24 mouse cellular contexts compared by ENCODE assay signal in genomic region chr17:86277032-86277798, GRCm38 (mm10).
DNase-seq lines count a peak whose midpoint lies in the region; ATAC-seq and TF ChIP-seq lines count a peak whose summit lies in the region.
"Had no signal": no experiment of that assay in that cellular context is flagged by ENCODE, and none has a peak within 500 bp of the region (broad histone marks: within the 10 kb centered on the region; RNA-seq: fewer than 3 reads in every experiment).

No protein-coding gene starts in this region.

- H3K4me3 ChIP-seq in layer of hippocampus, adult 2 months: no peak overlapping the region
- no peak overlapping the region for H3K4me3 ChIP-seq in embryonic facial prominence, embryonic 12.5 days
- no peak overlapping the region for H3K4me3 ChIP-seq in limb, embryonic 11.5 days (ENCODE audit: low read depth, low read length)
- H3K4me3 ChIP-seq: forebrain, embryonic 13.5 days; heart, embryonic 12.5 days; hindbrain, embryonic 10.5 days; intestine, embryonic 15.5 days; midbrain, embryonic 15.5 days; myocyte; neural tube, embryonic 13.5 days had no signal

- TF ChIP-seq CTCF in layer of hippocampus, adult 2 months (conservative IDR thresholded peaks at IDR 0.05): no peak

- 34% methylated on average over 8 of the region's 8 CpGs for WGBS in embryonic facial prominence, embryonic 12.5 days
- 35% methylated on average over 8 of the region's 8 CpGs for WGBS in limb, embryonic 11.5 days

- DNase-seq in layer of hippocampus, adult 2 months (ENCODE audit: low spot score in 2 of 2): no peak
- DNase-seq in layer of hippocampus, adult 9-10 months (ENCODE audit: low spot score): no peak
- no peak for DNase-seq in limb, embryonic 11.5 days (ENCODE audit: low spot score)
- no peak for DNase-seq in layer of hippocampus, adult 11-12 months (ENCODE audit: low spot score)
- DNase-seq: adrenal gland, adult 8-10 months; cerebellum, adult 2 months; heart, postnatal 10 days; kidney, postnatal 36 days; liver; retina, postnatal 1 day; right cerebral cortex, postnatal 25 days; spleen, adult 18-20 months had no signal

- no peaks in the 10 kb centered on the region for H3K9me3 ChIP-seq in embryonic facial prominence, embryonic 12.5 days
- H3K9me3 ChIP-seq in limb, embryonic 11.5 days (ENCODE audit: control insufficient read depth, low read length): no peaks in the 10 kb centered on the region
- H3K9me3 ChIP-seq: forebrain, embryonic 13.5 days; heart, embryonic 12.5 days; hindbrain, embryonic 10.5 days; intestine, embryonic 15.5 days; midbrain, embryonic 15.5 days; neural tube, embryonic 13.5 days had no signal

- H3K36me3 ChIP-seq in embryonic facial prominence, embryonic 12.5 days: no peaks in the 10 kb centered on the region
- no peaks in the 10 kb centered on the region for H3K36me3 ChIP-seq in limb, embryonic 11.5 days (ENCODE audit: control insufficient read depth, insufficient read depth, low read length)
- H3K36me3 ChIP-seq: heart, embryonic 12.5 days; hindbrain, embryonic 10.5 days; intestine, embryonic 15.5 days; midbrain, embryonic 15.5 days; neural tube, embryonic 13.5 days had no signal

- 0 out of 2 replicates have a peak overlapping the region, but pooled peaks have one; percentile 13 for H3K4me2 ChIP-seq in embryonic facial prominence, embryonic 12.5 days (replicated peaks)
- no peak overlapping the region for H3K4me2 ChIP-seq in limb, embryonic 11.5 days (ENCODE audit: low read depth, severe bottlenecking)
- H3K4me2 ChIP-seq: forebrain, embryonic 13.5 days; heart, embryonic 12.5 days; intestine, embryonic 15.5 days; midbrain, embryonic 15.5 days; neural tube, embryonic 13.5 days had no signal

- peaks cover 45% of the 10 kb centered on the region for H3K4me1 ChIP-seq in embryonic facial prominence, embryonic 12.5 days
- peaks cover 33% of the 10 kb centered on the region for H3K4me1 ChIP-seq in limb, embryonic 11.5 days (ENCODE audit: control insufficient read depth, insufficient read depth, low read length)

- H3K9ac ChIP-seq in embryonic facial prominence, embryonic 12.5 days: no peak overlapping the region
- no peak overlapping the region for H3K9ac ChIP-seq in limb, embryonic 11.5 days (ENCODE audit: low read length)
- H3K9ac ChIP-seq: forebrain, embryonic 13.5 days; heart, embryonic 12.5 days; intestine, embryonic 15.5 days; midbrain, embryonic 15.5 days; neural tube, embryonic 13.5 days had no signal

- H3K27ac ChIP-seq in layer of hippocampus, adult 2 months: peak overlapping the region; percentile 8; the same call in 1 of the 2 replicates
- peak overlapping the region; percentile 80 for H3K27ac ChIP-seq in embryonic facial prominence, embryonic 12.5 days
- peak overlapping the region; percentile 49; the same call in 1 of the 2 replicates for H3K27ac ChIP-seq in limb, embryonic 11.5 days (replicated peaks; ENCODE audit: low read depth, low read length)
- H3K27ac ChIP-seq: forebrain, embryonic 13.5 days; hindbrain, embryonic 10.5 days; intestine, embryonic 15.5 days; midbrain, embryonic 15.5 days; neural tube, embryonic 13.5 days had no signal

- no peaks in the 10 kb centered on the region for H3K27me3 ChIP-seq in embryonic facial prominence, embryonic 12.5 days
- no peaks in the 10 kb centered on the region for H3K27me3 ChIP-seq in limb, embryonic 11.5 days (ENCODE audit: control insufficient read depth, insufficient read depth, low read length)
- H3K27me3 ChIP-seq: forebrain, embryonic 13.5 days; heart, embryonic 12.5 days; intestine, embryonic 15.5 days; midbrain, embryonic 15.5 days; neural tube, embryonic 13.5 days; Patski had no signal

- 0 out of 2 replicates have a peak, but pooled peaks have one; percentile 33 for ATAC-seq in embryonic facial prominence, embryonic 12.5 days (ENCODE audit: insufficient number of reproducible peaks, insufficient read depth, low FRiP score, low TSS enrichment)
- no peak for ATAC-seq in limb, embryonic 11.5 days (ENCODE audit: insufficient number of reproducible peaks, low FRiP score, low TSS enrichment, low read depth)
- peak; percentile 37 for ATAC-seq in megakaryocyte progenitor cell, adult 5-6 weeks (replicated peaks; ENCODE audit: poor library complexity)
- ATAC-seq in cerebellum, adult (ENCODE audit: insufficient number of reproducible peaks, low FRiP score, low TSS enrichment): no peak
- ATAC-seq: forebrain, embryonic 13.5 days; hindbrain, embryonic 16.5 days; intestine, embryonic 15.5 days; midbrain, embryonic 15.5 days; Patski had no signal

Comparison
In these comparisons a context has a peak if more than half of its experiments do, and no peak if none do; other contexts are left out.
1. H3K27ac ChIP-seq: peak in every context shown above with its lines; median percentile 80 in embryonic facial prominence, embryonic 12.5 days; 49 in limb, embryonic 11.5 days; 8 in layer of hippocampus, adult 2 months.
2. ATAC-seq: peak in embryonic facial prominence, embryonic 12.5 days (single experiment) and megakaryocyte progenitor cell, adult 5-6 weeks (single experiment); none in limb, embryonic 11.5 days (single experiment) and cerebellum, adult (single experiment).